Mouse (Mus musculus) right cerebral cortex, adult 18-20 months (tissue): ENCODE measurements around the gene Rab5b.
"Not testable (repeated sequence)": the region's sequence is repeated elsewhere in the genome, so short reads cannot be mapped to it uniquely, and the experiment has no call there.

ENCODE experiments used
- DNase-seq: peaks from one replicate; pipeline ENCODE4 v3.0.0; 2022; ENCODE audit warnings: mixed read lengths

The Rab5b gene

GRCm38 (mm10) chr10:128641871-128642270 lies 54.2 kb downstream of the Rab5b start:
- DNase-seq = no peak

DNA sequence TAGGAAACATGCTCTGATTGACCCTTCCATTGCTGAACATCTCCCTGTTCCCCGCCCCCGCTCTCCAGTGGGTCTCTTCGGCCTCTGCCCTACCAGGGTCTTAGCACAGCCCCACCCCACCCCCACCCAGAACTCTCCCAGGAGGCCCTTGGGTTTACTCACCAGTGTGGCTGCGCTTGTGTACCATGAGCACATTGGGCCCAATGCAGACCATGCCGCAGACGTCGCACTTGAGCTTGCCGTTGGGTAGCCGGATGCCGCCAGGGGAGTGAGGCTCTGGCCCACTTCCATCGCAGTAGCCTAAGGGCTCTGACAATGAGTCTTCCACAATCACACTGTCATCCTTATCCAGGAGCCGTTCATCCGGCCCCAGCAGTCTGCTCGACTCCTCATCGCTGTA lies 55.2 kb downstream of the Rab5b start:
- DNase-seq = no peak

DNA sequence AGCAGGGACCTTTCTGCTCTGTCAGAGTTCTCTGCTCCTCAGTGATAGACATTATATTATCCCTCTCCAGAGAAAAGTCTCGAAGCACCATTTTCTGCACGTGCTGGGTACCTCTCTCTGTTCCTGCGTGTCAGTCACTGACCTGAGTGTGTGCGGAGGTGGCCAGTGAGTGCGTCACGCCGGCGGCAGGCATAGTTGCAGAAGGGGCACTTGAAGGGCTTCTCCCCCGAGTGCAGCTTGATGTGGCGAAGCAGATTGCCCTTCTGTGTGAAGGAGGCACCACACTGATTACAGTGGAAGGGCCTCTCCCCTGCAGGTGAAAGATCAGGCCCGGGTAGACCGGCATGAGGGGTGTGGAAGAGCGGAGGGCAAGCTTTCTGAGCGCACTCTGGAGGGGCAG lies 56.1 kb downstream of the Rab5b start:
- DNase-seq = no peak

- DNase-seq = no peak
These were observed 59.1 kb downstream of the Rab5b start for GRCm38 (mm10) chr10:128637011-128637410.

DNA sequence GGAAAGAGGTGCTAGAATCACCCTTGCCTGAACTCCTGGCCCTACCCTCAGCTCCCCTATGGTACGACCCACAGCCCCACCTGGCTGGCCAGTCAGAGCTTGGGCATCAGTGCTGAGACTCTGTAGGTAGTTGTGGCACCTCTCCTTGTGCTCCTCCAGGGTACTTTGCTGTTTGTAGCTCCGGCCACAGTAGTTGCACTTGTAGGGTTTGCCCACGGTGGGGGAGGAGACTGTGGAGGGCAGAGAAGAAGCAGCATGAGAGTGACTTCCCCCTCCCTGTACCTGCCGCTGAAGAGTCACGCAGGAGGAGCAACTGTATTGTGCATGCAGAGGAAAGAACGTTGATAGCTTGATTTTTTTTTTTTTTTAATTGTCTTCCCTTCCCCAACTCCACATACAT lies 59.5 kb downstream of the Rab5b start:
- DNase-seq = no peak

GRCm38 (mm10) chr10:128635697-128636096 lies 60.4 kb downstream of the Rab5b start:
- DNase-seq = no peak

DNA sequence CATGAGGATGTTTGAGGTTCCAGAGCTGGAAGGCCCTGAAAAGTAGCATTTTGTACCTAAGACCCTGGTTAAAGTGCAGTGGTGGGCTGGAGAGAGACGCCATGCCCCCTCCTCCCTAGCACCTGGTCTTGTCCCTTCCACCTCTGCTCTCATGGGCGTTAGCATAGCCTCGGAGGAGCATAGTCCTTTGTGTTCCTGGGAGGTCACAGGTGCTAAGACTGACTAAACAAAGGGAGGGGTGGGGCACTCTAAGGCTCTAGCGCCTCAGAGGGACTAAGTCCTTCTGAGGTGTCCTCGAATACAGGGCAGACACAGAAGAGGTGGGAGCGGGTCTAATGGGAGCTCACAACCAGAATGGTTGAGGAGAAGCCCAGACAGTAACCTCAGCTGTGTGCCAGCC lies 64.5 kb downstream of the Rab5b start:
- no peak for DNase-seq

- DNase-seq = not testable (repeated sequence)
These were observed 65.8 kb downstream of the Rab5b start for GRCm38 (mm10) chr10:128630306-128630705.

DNA sequence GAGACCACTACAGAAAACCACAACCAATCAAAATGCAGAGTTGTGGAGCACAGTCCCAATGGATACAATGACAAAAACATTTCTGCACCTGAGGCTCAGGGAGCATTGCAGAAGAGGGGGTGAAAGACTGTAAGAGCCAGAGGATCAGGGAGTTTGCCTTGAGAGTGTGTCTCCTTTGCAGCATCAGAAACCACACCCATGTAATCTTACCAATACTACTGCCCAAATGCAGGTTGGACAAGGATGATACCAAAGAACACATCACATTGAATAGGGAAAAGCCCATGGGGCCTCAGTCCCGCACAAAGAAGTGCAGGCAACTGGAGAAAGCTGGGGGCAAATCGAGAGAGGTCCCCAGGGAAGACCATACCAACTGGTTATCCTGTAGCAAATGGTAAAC lies 66.3 kb downstream of the Rab5b start:
- DNase-seq = no peak

GRCm38 (mm10) chr10:128627398-128628317 lies 68.4 kb downstream of the Rab5b start:
- DNase-seq = no peak
